Mouse (Mus musculus): ENCODE data around the gene Plin2.

DNA sequence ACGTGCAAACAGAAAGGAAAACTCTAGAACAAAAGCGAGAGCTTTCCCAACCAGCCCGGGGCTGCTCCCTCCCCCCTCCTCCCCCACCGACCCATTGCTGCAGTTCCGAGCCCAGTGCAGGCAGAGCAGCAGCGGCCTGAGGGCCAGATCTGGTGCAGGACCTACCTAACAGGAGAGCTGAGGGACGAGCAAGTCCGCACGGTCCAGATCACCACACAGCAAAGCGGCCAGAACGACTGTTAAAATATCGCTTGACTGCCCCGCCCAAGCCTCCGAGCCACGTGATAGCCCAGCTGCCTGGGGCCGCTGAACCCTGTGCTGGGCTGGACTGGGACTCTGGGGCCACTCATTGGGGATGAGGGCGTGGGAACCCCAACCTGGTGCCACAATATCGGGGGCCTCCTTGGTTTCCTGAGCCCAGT, at the start of gene Plin2:
- TF ChIP-seq POLR2A (IDR thresholded peaks at IDR 0.05; ENCODE audit: insufficient read depth, low read depth, low read length) (peak; percentile 94), CTCF (IDR thresholded peaks at IDR 0.05) (no peak), EP300 (IDR thresholded peaks at IDR 0.05; ENCODE audit: insufficient read depth, low read depth, low read length) (peak; percentile 63; the same call in 1 of the 2 replicates)
